ENCODE assay signal across 27 mouse cellular contexts in genomic region chr16:92935848-92936535, GRCm38 (mm10).
DNase-seq lines count a peak whose midpoint lies in the region; ATAC-seq lines count a peak whose summit lies in the region.
"Had no signal": no experiment of that assay in that cellular context is flagged by ENCODE, and none has a peak within 500 bp of the region (broad histone marks: within the 10 kb centered on the region; RNA-seq: fewer than 3 reads in every experiment).

No protein-coding gene starts in this region.

- no peaks in the 10 kb centered on the region for H3K9me3 ChIP-seq in forebrain, embryonic 14.5 days (replicated peaks; ENCODE audit: control insufficient read depth, low read length)
- H3K9me3 ChIP-seq in forebrain, embryonic 12.5 days = no peaks in the 10 kb centered on the region
- H3K9me3 ChIP-seq in hindbrain, embryonic 11.5 days (ENCODE audit: control insufficient read depth, low read length) = no peaks in the 10 kb centered on the region
- H3K9me3 ChIP-seq: embryonic facial prominence, embryonic 12.5 days; embryonic facial prominence, embryonic 15.5 days; forebrain, embryonic 15.5 days; heart, embryonic 10.5 days; heart, embryonic 13.5 days; hindbrain, embryonic 13.5 days had no signal

- H3K4me3 ChIP-seq in forebrain, embryonic 14.5 days (ENCODE audit: low read depth, low read length) = no peak overlapping the region
- H3K4me3 ChIP-seq in forebrain, embryonic 12.5 days (replicated peaks) = no peak overlapping the region
- H3K4me3 ChIP-seq in hindbrain, embryonic 11.5 days (ENCODE audit: low read depth, low read length) = no peak overlapping the region
- H3K4me3 ChIP-seq: embryonic facial prominence, embryonic 12.5 days; embryonic facial prominence, embryonic 15.5 days; forebrain, embryonic 15.5 days; heart, adult 2 months; heart, embryonic 10.5 days; heart, embryonic 13.5 days; hindbrain, embryonic 13.5 days had no signal

- H3K36me3 ChIP-seq in forebrain, embryonic 14.5 days (ENCODE audit: control insufficient read depth, insufficient read depth, low read length) = no peaks in the 10 kb centered on the region
- no peaks in the 10 kb centered on the region for H3K36me3 ChIP-seq in forebrain, embryonic 12.5 days (replicated peaks)
- H3K36me3 ChIP-seq in hindbrain, embryonic 11.5 days (ENCODE audit: control insufficient read depth, insufficient read depth, low read length) = no peaks in the 10 kb centered on the region
- H3K36me3 ChIP-seq: embryonic facial prominence, embryonic 12.5 days; embryonic facial prominence, embryonic 15.5 days; forebrain, embryonic 15.5 days; heart, embryonic 10.5 days; heart, embryonic 13.5 days; hindbrain, embryonic 13.5 days had no signal

- intact Hi-C loops in heart, postnatal 36 days (cut with DNase I) = no loop called here

- H3K4me1 ChIP-seq in forebrain, embryonic 14.5 days (ENCODE audit: control insufficient read depth, insufficient read depth, low read length) = no peaks in the 10 kb centered on the region
- H3K4me1 ChIP-seq in forebrain, embryonic 12.5 days = no peaks in the 10 kb centered on the region
- no peaks in the 10 kb centered on the region for H3K4me1 ChIP-seq in hindbrain, embryonic 11.5 days (replicated peaks; ENCODE audit: control insufficient read depth, insufficient read depth, low read length)
- H3K4me1 ChIP-seq: heart, embryonic 13.5 days had no signal

- ATAC-seq in forebrain, embryonic 14.5 days = no peak
- ATAC-seq in forebrain, embryonic 12.5 days (ENCODE audit: low FRiP score) = no peak
- peak; percentile 96 for ATAC-seq in frontal cortex, adult (ENCODE audit: low TSS enrichment)
- no peak for ATAC-seq in hindbrain, embryonic 11.5 days (ENCODE audit: low FRiP score)
- ATAC-seq: activated CD4-positive, CD25-positive, alpha-beta regulatory T cell, adult 4 months; forebrain, embryonic 15.5 days; hindbrain, embryonic 16.5 days; intestine, postnatal 0 days had no signal

- peak; percentile 13 for DNase-seq in forebrain, embryonic 14.5 days (ENCODE audit: low spot score)
- no peak for DNase-seq in frontal cortex, postnatal 10 days (ENCODE audit: low spot score in 2 of 2)
- peak; percentile 18 for DNase-seq in induced T-regulatory cell, adult 2 months (ENCODE audit: low read depth)
- peak; percentile 36 for DNase-seq in telencephalon, adult 2 months (ENCODE audit: low read depth, low spot score)
- DNase-seq in hindbrain, embryonic 11.5 days (ENCODE audit: low spot score) = no peak
- DNase-seq in heart, postnatal 36 days = no peak
- DNase-seq: adrenal gland, adult 8-10 months; adrenal gland, postnatal 25 days; cerebellum, adult 18-20 months; cerebellum, adult 9-10 months; cerebellum, postnatal 14 days; gastrocnemius, postnatal 10 days; gastrocnemius, postnatal 36 days; heart, adult 2 months; heart, postnatal 14 days; kidney, adult 2 months had no signal

- WGBS in forebrain, embryonic 14.5 days = 88% methylated on average over 2 of the region's 2 CpGs
- 85% methylated on average over 2 of the region's 2 CpGs for WGBS in forebrain, embryonic 12.5 days
- 84% methylated on average over 2 of the region's 2 CpGs for WGBS in hindbrain, embryonic 11.5 days

- H3K4me2 ChIP-seq in forebrain, embryonic 14.5 days (ENCODE audit: low read length) = no peak overlapping the region
- H3K4me2 ChIP-seq in forebrain, embryonic 12.5 days = no peak overlapping the region
- no peak overlapping the region for H3K4me2 ChIP-seq in hindbrain, embryonic 11.5 days (replicated peaks; ENCODE audit: low read depth, low read length)
- H3K4me2 ChIP-seq: embryonic facial prominence, embryonic 12.5 days; embryonic facial prominence, embryonic 15.5 days; forebrain, embryonic 15.5 days; heart, embryonic 13.5 days; hindbrain, embryonic 13.5 days had no signal

- H3K27me3 ChIP-seq in forebrain, embryonic 14.5 days (replicated peaks; ENCODE audit: control insufficient read depth, insufficient read depth, low read length) = no peaks in the 10 kb centered on the region
- H3K27me3 ChIP-seq in forebrain, embryonic 12.5 days = no peaks in the 10 kb centered on the region
- H3K27me3 ChIP-seq in hindbrain, embryonic 11.5 days (ENCODE audit: control insufficient read depth, insufficient read depth, low read length) = no peaks in the 10 kb centered on the region
- H3K27me3 ChIP-seq: embryonic facial prominence, embryonic 12.5 days; forebrain, embryonic 15.5 days; hindbrain, embryonic 13.5 days had no signal

- no peak overlapping the region for H3K9ac ChIP-seq in forebrain, embryonic 14.5 days (ENCODE audit: low read length)
- H3K9ac ChIP-seq in forebrain, embryonic 12.5 days = no peak overlapping the region
- no peak overlapping the region for H3K9ac ChIP-seq in hindbrain, embryonic 11.5 days (ENCODE audit: low read depth, low read length)
- H3K9ac ChIP-seq: embryonic facial prominence, embryonic 12.5 days; embryonic facial prominence, embryonic 15.5 days; forebrain, embryonic 15.5 days; heart, embryonic 13.5 days; hindbrain, embryonic 13.5 days had no signal

- no peak overlapping the region for H3K27ac ChIP-seq in forebrain, embryonic 14.5 days (ENCODE audit: low read depth, low read length)
- H3K27ac ChIP-seq in forebrain, embryonic 12.5 days = no peak overlapping the region
- no peak overlapping the region for H3K27ac ChIP-seq in hindbrain, embryonic 11.5 days (ENCODE audit: low read depth, low read length)
- H3K27ac ChIP-seq: embryonic facial prominence, embryonic 12.5 days; embryonic facial prominence, embryonic 15.5 days; forebrain, embryonic 15.5 days; heart, adult 2 months; heart, embryonic 10.5 days; heart, embryonic 13.5 days; hindbrain, embryonic 13.5 days had no signal

Comparison
In these comparisons a context has a peak if more than half of its experiments do, and no peak if none do; other contexts are left out.
1. DNase-seq: peak in forebrain, embryonic 14.5 days (single experiment), induced T-regulatory cell, adult 2 months (single experiment) and telencephalon, adult 2 months (single experiment); none in frontal cortex, postnatal 10 days (0 of 2), hindbrain, embryonic 11.5 days (single experiment) and heart, postnatal 36 days (0 of 2).